Mouse (Mus musculus): ENCODE data around the gene Syt16.

Gene Syt16

DNA sequence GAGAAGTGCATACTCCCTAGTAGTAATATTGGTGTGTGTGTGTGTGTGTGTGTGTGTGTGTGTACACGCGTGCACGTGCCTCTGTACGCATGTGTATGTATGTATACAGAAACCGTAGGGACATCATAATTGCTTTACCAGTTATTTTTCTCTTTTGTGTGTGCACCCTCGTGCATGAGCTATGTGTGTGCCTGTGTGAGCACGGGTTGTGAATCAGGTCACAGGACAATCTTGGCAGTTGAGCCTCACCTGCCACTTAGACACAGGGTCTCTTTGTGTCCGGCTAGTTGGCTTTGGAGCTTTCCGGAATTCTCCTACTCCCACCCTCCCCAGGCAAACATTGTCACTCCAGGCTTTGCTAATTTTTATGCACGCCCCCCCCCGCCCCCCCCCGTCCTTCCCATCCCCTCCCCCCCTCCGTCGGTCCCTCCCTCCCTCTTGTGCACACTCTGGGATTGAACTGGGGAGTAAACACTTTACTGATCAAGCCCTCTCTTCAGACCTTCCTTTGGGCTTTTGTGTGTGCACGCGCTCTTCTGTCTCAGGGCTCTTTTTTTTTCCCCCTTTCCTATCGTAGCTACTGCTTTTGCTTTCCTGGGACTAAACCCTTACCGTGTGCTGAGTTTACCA, 319.0 kb downstream of the Syt16 start, which contains the start of gene Gm11042:
Gm11042 (minus strand) TSS at position 51 of the 630 bp plus-strand sequence.
- DNase-seq (ENCODE audit: low spot score in 2 of 2) = no peak

DNA sequence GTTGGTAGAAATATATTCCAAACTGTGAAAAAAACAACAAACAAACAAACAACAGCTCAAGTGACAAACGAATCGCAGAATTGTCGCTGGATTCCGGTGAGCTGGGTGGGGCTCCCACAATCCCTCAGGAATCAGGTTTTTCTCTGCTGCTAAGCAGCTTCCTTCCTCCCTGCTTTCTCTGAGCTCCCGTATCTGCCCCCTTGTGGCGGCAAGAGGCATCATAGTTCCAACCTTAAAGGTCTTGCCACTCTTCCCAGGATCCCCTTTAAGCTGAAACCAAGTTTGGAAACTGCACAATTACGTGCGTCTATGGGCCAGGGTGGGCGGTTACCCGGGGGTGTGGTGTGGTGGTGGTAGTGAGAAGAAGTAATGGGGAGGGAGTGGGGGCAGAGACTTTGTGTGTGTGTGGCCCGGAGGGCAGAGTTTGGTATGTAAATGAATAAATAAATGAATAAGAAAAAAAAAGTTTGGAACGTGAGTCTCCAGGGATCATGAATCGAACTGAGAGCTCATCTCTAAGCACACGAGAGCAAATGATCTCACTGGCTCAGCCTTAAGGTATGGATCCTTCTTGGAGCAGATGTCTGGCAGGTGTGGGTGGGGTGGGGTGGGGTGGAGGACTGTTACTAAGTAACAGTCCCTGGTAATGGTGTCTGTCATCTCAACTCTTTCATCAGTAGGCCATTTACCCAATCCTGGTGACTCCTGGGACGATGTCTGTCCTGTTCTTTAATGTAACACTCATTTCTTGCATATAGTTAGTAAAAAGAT, 319.7 kb downstream of the Syt16 start:
- DNase-seq (ENCODE audit: low spot score in 2 of 2) = peak; percentile 66 to 75

DNA sequence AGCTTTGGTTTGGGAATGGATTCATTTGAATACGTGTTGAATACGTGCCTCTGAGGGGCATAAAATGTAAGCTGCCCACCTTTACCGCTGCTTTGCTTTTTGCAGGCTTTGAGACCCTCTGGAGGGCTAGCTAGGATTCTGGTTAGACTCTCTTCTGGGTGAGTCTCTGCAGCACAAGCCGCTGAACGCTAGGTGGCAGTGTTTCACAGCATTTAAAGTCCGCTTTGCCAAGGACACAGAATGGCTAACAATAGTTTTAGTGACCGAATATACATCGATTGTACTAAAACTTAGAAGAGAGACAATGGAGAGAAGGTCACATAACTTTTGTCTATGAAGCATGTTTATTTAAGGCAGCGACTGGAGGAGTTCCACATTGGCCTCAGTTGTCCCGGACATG, 322.9 kb downstream of the Syt16 start:
- peak; percentile 25 to 79 for DNase-seq (ENCODE audit: low spot score in 2 of 2)

DNA sequence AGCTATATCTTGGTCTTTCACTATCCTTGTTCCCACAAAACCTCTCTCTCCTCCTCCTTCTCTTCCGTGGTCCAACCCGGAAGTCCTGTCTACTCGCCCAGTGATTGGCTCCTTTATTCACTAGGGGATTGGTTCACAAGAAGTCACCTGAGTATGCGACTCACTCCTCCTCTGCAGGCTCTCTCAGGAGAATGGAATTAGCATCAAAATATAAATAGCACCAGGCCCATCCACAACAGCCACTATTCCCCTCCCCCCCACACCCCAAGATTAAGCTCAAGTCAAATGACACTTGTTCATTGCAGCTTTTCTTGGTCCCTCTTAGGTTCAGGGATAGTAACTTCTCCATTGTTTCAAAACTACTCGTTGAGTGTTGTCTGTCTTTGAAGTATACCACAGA, 324.5 kb downstream of the Syt16 start:
- no peak for DNase-seq (ENCODE audit: low spot score in 2 of 2)

All from urinary bladder, postnatal 4 days (tissue).